Mouse (Mus musculus) neural tube, postnatal 0 days (tissue): ENCODE data around the gene Smad1. TPM values are rescaled to one million over a fixed set of nuclear protein-coding genes. Genes with fewer than 3 reads are reported as not detected.

Experiments used
- polyA plus RNA-seq: library from polyadenylated mRNA; unstranded; fragments of >200 nt; fragmentation: Nextera tagmentation; extraction: Ambion mirVana; gene quantifications from 2 replicates; pipeline ENCODE4 v1.2.1, GENCODE M21; 2015

The Smad1 gene
- 46.7 and 48.1 TPM in 2 replicates for polyA plus RNA-seq

DNA sequence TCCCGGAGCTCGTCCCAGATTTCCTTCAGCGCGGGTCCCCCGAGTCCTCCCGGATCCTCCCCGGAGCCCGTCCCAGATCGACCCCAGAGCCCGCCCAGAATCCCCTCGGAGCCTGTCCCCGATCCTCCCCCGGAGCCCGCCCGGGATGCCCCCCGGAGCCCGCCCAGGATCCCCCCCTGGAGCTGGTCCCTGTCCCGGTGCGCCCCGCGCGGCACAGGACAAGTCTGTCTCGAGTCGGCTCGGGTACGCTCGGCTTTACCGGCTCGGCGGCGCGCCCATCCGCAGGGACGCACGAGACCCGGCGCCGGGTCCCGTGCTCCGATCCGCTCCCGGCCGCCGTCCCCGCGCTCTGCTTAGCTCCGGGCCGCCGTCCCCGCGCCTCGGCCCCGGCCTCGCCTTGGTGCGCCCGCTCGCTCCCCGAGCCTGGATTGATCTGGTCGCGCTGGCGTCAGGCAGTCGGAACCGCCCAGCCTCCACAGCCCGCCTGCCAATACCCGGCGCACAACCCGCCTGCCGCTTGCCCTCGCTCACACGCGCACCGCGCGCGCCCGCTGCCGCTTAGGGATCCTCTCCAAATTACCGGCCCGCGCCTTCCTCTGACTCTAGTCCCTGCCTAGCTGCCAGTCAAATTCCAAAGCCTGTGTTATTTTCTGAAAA lies at the start of gene Smad1:
Smad1 (minus strand) TSS at position 525 of the 657 bp plus-strand sequence.

GRCm38 (mm10) chr8:79294610-79295275 lies 104.6 kb downstream of the Smad1 start, which contains the start of gene Mmaa:
Gene Mmaa (minus strand): TSS chr8:79294937.

Other genes starting within 250 kb of the Smad1 start
- gene 1700011L22Rik, start 150.9 kb downstream of the Smad1 start, polyA plus RNA-seq, result not detected in 2 replicates
- 12.1 and 13.8 TPM in 2 replicates for gene Mmaa, start 104.6 kb downstream of the Smad1 start, polyA plus RNA-seq
- gene Otud4, start 240.1 kb upstream of the Smad1 start, polyA plus RNA-seq, result 6.6 and 7.9 TPM in 2 replicates